Mouse (Mus musculus) cortical plate, adult 2 months (tissue): Measurements from ENCODE around the gene Npas3.

Experiments
- CTCF ChIP-seq: fragments of 200-500 bp; IDR thresholded peaks from 2 replicates; pipeline ENCODE4 v1.5.1; 2011; ENCODE audit warnings: mild to moderate bottlenecking, control low read depth, low read length; ENCODE audit not compliant: insufficient read depth; ENCODE audit errors: extremely low read depth
- POLR2A ChIP-seq: fragments of 200-500 bp; IDR thresholded peaks from 2 replicates; pipeline ENCODE4 v1.6.1; 2011; ENCODE audit warnings: mild to moderate bottlenecking, low read length, control low read depth; ENCODE audit not compliant: insufficient read depth; ENCODE audit errors: extremely low read depth

DNA sequence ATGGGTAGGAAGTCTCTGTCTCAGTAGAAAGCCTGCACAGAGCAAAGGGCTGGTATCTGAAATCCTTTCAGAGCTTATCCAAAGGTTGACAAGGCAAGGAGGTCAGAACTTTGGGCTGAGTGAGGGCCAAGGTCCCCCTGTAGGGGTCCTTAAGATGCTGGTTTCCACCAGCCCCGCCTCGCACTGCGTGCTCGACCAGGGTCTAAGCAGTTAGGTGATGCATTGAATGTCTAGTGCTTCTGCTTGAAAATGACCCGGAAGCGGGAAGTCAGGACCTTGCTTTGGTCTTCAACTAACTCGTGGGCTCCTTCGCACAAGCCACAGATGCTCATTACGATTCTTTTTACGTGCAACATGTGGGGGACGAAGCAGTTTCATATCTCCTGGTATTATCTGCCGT lies 2.3 kb upstream of the Npas3 start:
- no peak for TF ChIP-seq POLR2A
- TF ChIP-seq CTCF = no peak
